Mouse (Mus musculus): ENCODE results near the gene Trh. TPM values are rescaled to one million over a fixed set of nuclear protein-coding genes. Genes with fewer than 3 reads are reported as not detected.

Gene Trh
- polyA plus RNA-seq, 1 experiment from 2014 or later: 0.78 TPM

DNA sequence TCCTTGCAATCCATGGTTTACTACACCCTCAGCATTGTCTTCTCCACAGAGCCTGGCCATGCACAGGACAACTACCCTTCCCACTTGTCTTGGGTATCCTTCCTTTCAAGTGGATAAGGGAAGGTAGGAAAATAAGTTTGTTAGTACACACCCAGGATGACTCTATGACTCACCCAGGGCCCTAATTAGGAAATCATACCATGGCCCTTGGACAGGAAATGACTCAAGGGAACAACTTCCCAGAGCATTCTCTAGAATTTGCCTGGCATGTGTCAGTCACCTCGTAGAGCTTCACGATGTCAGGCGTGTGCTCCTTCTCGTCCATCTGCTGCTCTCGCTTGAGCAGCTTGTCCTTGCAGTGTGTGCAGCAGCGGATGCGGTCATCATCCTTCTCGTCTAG, 45.0 kb downstream of the Trh start:
- no peak for ATAC-seq (ENCODE audit: low read depth)
- 99% methylated on average over 8 of the region's 8 CpGs for WGBS
- no peak overlapping the region for H3K27ac ChIP-seq (ENCODE audit: low read depth, low read length)
- H3K9me3 ChIP-seq (ENCODE audit: control insufficient read depth, low read length): no peaks in the 10 kb centered on the region
- H3K4me3 ChIP-seq (ENCODE audit: low read depth, low read length): no peak overlapping the region
- H3K36me3 ChIP-seq (ENCODE audit: control insufficient read depth, insufficient read depth, low read length): peaks cover 62% of the 10 kb centered on the region
- no peak overlapping the region for H3K4me2 ChIP-seq (ENCODE audit: low read depth, low read length)
- no peaks in the 10 kb centered on the region for H3K4me1 ChIP-seq (ENCODE audit: control insufficient read depth, insufficient read depth, low read length)
- H3K9ac ChIP-seq (replicated peaks; ENCODE audit: low read depth, low read length): no peak overlapping the region
- no peaks in the 10 kb centered on the region for H3K27me3 ChIP-seq (ENCODE audit: control insufficient read depth, insufficient read depth, low read length)

Other genes starting within 250 kb of the Trh start
- gene Nr2c2, start 153.3 kb downstream of the Trh start, polyA plus RNA-seq (2014; fragmentation: Nextera tagmentation; extraction: Ambion mirVana): 34.1 and 36.4 TPM in 2 replicates
- gene Mrps25, start 60.6 kb downstream of the Trh start, polyA plus RNA-seq (2014; fragmentation: Nextera tagmentation; extraction: Ambion mirVana): 64.1 and 66.0 TPM in 2 replicates
- gene Rbsn, start 29.7 kb downstream of the Trh start, polyA plus RNA-seq (2014; fragmentation: Nextera tagmentation; extraction: Ambion mirVana): 21.7 and 27.1 TPM in 2 replicates